Mouse (Mus musculus) neural tube, embryonic 12.5 days (tissue): ENCODE measurements around the gene P3h4. TPM values are rescaled to one million over a fixed set of nuclear protein-coding genes. Genes with fewer than 3 reads are reported as not detected.
A peak's percentile ranks its signal among the peaks of the same experiment; 100 is the strongest.

Source experiments
- ATAC-seq: fragments of 200-750 bp; cut with Nextera tagmentation; 2 replicates; pipeline ENCODE4 v1.8.0; 2017; ENCODE audit warnings: low read depth, mild to moderate bottlenecking, moderate TSS enrichment, moderate library complexity; ENCODE audit not compliant: low FRiP score
- H3K27ac ChIP-seq: fragments of 300-500 bp; sonication (generic); 2 replicates; pipeline ENCODE4 v1.5.1; 2016
- H3K27me3 ChIP-seq: fragments of 300-500 bp; sonication (generic); replicated peaks from 2 replicates; pipeline ENCODE4 v1.6.1; 2016; ENCODE audit warnings: mild to moderate bottlenecking
- H3K36me3 ChIP-seq: fragments of 300-500 bp; sonication (generic); 2 replicates; pipeline ENCODE4 v1.6.1; 2016; ENCODE audit warnings: mild to moderate bottlenecking
- H3K4me1 ChIP-seq: fragments of 300-500 bp; sonication (generic); 2 replicates; pipeline ENCODE4 v1.6.1; 2016
- H3K4me2 ChIP-seq: fragments of 300-500 bp; sonication (generic); replicated peaks from 2 replicates; pipeline ENCODE4 v1.6.1; 2016; ENCODE audit warnings: mild to moderate bottlenecking
- H3K4me3 ChIP-seq: fragments of 300-500 bp; sonication (generic); 2 replicates; pipeline ENCODE4 v1.5.1; 2016
- H3K9ac ChIP-seq: fragments of 300-500 bp; sonication (generic); 2 replicates; pipeline ENCODE4 v1.6.1; 2016; ENCODE audit warnings: mild to moderate bottlenecking
- H3K9me3 ChIP-seq: fragments of 300-500 bp; sonication (generic); 2 replicates; pipeline ENCODE4 v1.6.1; 2016; ENCODE audit warnings: mild to moderate bottlenecking
- WGBS: fragments of 180-500 bp; shearing (Covaris S2); methylation state at CpG from one replicate; pipeline ENCODE4 v1.1.7; 2016; 5-methylcytosine and 5-hydroxymethylcytosine counted together
- polyA plus RNA-seq: library from polyadenylated mRNA; unstranded; fragments of >200 nt; fragmentation: Nextera tagmentation; extraction: Ambion mirVana; gene quantifications from 2 replicates; pipeline ENCODE4 v1.2.1, GENCODE M21; 2016

P3h4 gene
- 25.6 and 26.7 TPM in 2 replicates for polyA plus RNA-seq

- peaks cover 17% of the 10 kb centered on the region for H3K4me1 ChIP-seq
- H3K4me2 ChIP-seq: peak within 1 kb of the TSS; percentile 75
- H3K9me3 ChIP-seq: no peaks in the 10 kb centered on the region
- peak within 1 kb of the TSS; percentile 50; the same call in 1 of the 2 replicates for H3K27ac ChIP-seq
- 2% methylated on average over 93 of the region's 93 CpGs for WGBS
- peak; percentile 90 for ATAC-seq
- H3K4me3 ChIP-seq: peak within 1 kb of the TSS; percentile 66
- H3K27me3 ChIP-seq: peaks cover 32% of the 10 kb centered on the region
- no peaks in the 10 kb centered on the region for H3K36me3 ChIP-seq
- H3K9ac ChIP-seq: peak within 1 kb of the TSS; percentile 71
Observed at GRCm38 (mm10) chr11:100414021-100414913, at the start of gene P3h4. Gene P3h4, minus strand, starts transcription at chr11:100414836.

- H3K27ac ChIP-seq: no peak overlapping the region
- 95% methylated on average over 10 of the region's 10 CpGs for WGBS
- H3K27me3 ChIP-seq: no peaks in the 10 kb centered on the region
- H3K9me3 ChIP-seq: no peaks in the 10 kb centered on the region
- no peak for ATAC-seq
- no peaks in the 10 kb centered on the region for H3K4me1 ChIP-seq
- H3K4me2 ChIP-seq: no peak overlapping the region
- H3K36me3 ChIP-seq: peaks cover 43% of the 10 kb centered on the region
- no peak overlapping the region for H3K4me3 ChIP-seq
- H3K9ac ChIP-seq: no peak overlapping the region
Observed at GRCm38 (mm10) chr11:100462699-100463098, 48.1 kb upstream of the P3h4 start.

GRCm38 (mm10) chr11:100457711-100458110, 43.1 kb upstream of the P3h4 start:
- no peak overlapping the region for H3K4me3 ChIP-seq
- no peak overlapping the region for H3K4me2 ChIP-seq
- no peaks in the 10 kb centered on the region for H3K27me3 ChIP-seq
- H3K9ac ChIP-seq: no peak overlapping the region
- peaks cover 42% of the 10 kb centered on the region for H3K36me3 ChIP-seq
- no peaks in the 10 kb centered on the region for H3K4me1 ChIP-seq
- ATAC-seq: no peak
- H3K27ac ChIP-seq: no peak overlapping the region
- 0 out of 2 replicates have a peak, but pooled peaks cover 4% of the 10 kb centered on the region for H3K9me3 ChIP-seq
- 94% methylated on average over 5 of the region's 5 CpGs for WGBS

- no peak overlapping the region for H3K4me3 ChIP-seq
- no peak overlapping the region for H3K27ac ChIP-seq
- no peak for ATAC-seq
- H3K9ac ChIP-seq: no peak overlapping the region
- peaks cover 40% of the 10 kb centered on the region for H3K36me3 ChIP-seq
- 90% methylated on average over 4 of the region's 4 CpGs for WGBS
- no peaks in the 10 kb centered on the region for H3K4me1 ChIP-seq
- no peak overlapping the region for H3K4me2 ChIP-seq
- H3K9me3 ChIP-seq: 0 out of 2 replicates have a peak, but pooled peaks cover 8% of the 10 kb centered on the region
- no peaks in the 10 kb centered on the region for H3K27me3 ChIP-seq
Observed at GRCm38 (mm10) chr11:100457247-100457646, 42.6 kb upstream of the P3h4 start.

GRCm38 (mm10) chr11:100442625-100443024, 28.0 kb upstream of the P3h4 start:
- 87% methylated on average over 6 of the region's 6 CpGs for WGBS

GRCm38 (mm10) chr11:100441797-100442196, 27.2 kb upstream of the P3h4 start, which contains the start of the genes Nt5c3b and Klhl10:
Gene Nt5c3b, minus strand, starts transcription at chr11:100441808.
Gene Klhl10, plus strand, starts transcription at chr11:100441917.
- Histone ChIP-seq H3K9me3 (no peaks in the 10 kb centered on the region), H3K36me3 (peaks cover 6% of the 10 kb centered on the region), H3K9ac (peak within 1 kb of the TSS; percentile 92), H3K27ac (no peak within 1 kb of the TSS), H3K4me2 (peak within 1 kb of the TSS; percentile 81), H3K27me3 (no peaks in the 10 kb centered on the region), H3K4me1 (peaks cover 12% of the 10 kb centered on the region), H3K4me3 (peak within 1 kb of the TSS; percentile 72)
- no peak for ATAC-seq
- 89% methylated on average over 8 of the region's 8 CpGs for WGBS

More at GRCm38 (mm10) chr11:100442625-100443024, 28.0 kb upstream of the P3h4 start:
- Histone ChIP-seq H3K4me1 (peaks cover 12% of the 10 kb centered on the region), H3K36me3 (peaks cover under 1% of the 10 kb centered on the region; the same call in 1 of the 2 replicates), H3K27me3 (no peaks in the 10 kb centered on the region), H3K4me3 (no peak overlapping the region), H3K4me2 (no peak overlapping the region), H3K9ac (no peak overlapping the region), H3K9me3 (no peaks in the 10 kb centered on the region), H3K27ac (no peak overlapping the region)
- no peak for ATAC-seq

- H3K4me1 ChIP-seq: peaks cover 12% of the 10 kb centered on the region
Observed at GRCm38 (mm10) chr11:100440691-100441522, 26.3 kb upstream of the P3h4 start.

GRCm38 (mm10) chr11:100437901-100438300, 23.3 kb upstream of the P3h4 start:
- no peak for ATAC-seq
- Histone ChIP-seq H3K27ac (no peak overlapping the region), H3K27me3 (no peaks in the 10 kb centered on the region), H3K9me3 (no peaks in the 10 kb centered on the region), H3K4me2 (no peak overlapping the region), H3K36me3 (peaks cover 24% of the 10 kb centered on the region), H3K9ac (no peak overlapping the region), H3K4me1 (peaks cover 12% of the 10 kb centered on the region), H3K4me3 (no peak overlapping the region)
- WGBS: 80% methylated on average over 1 of the region's 1 CpGs

More at GRCm38 (mm10) chr11:100440691-100441522, 26.3 kb upstream of the P3h4 start:
- WGBS: under 1% methylated on average over 52 of the region's 52 CpGs
- H3K4me2 ChIP-seq: peak overlapping the region; percentile 81
- H3K27ac ChIP-seq: no peak overlapping the region
- H3K27me3 ChIP-seq: no peaks in the 10 kb centered on the region
- no peaks in the 10 kb centered on the region for H3K9me3 ChIP-seq
- H3K4me3 ChIP-seq: peak overlapping the region; percentile 72
- peak overlapping the region; percentile 92 for H3K9ac ChIP-seq
- peaks cover 8% of the 10 kb centered on the region for H3K36me3 ChIP-seq
- peak; percentile 93 for ATAC-seq

- peaks cover 28% of the 10 kb centered on the region for H3K36me3 ChIP-seq
- no peak overlapping the region for H3K4me3 ChIP-seq
- ATAC-seq: no peak
- H3K9ac ChIP-seq: no peak overlapping the region
- H3K27me3 ChIP-seq: no peaks in the 10 kb centered on the region
- no peaks in the 10 kb centered on the region for H3K9me3 ChIP-seq
- peaks cover 5% of the 10 kb centered on the region for H3K4me1 ChIP-seq
- H3K27ac ChIP-seq: no peak overlapping the region
- no peak overlapping the region for H3K4me2 ChIP-seq
- 46% methylated on average over 9 of the region's 9 CpGs for WGBS
Observed at GRCm38 (mm10) chr11:100435678-100436246, 21.1 kb upstream of the P3h4 start.

GRCm38 (mm10) chr11:100432002-100432401, 17.4 kb upstream of the P3h4 start:
- H3K9ac ChIP-seq: no peak overlapping the region
- no peaks in the 10 kb centered on the region for H3K4me1 ChIP-seq
- ATAC-seq: no peak
- no peak overlapping the region for H3K4me2 ChIP-seq
- WGBS: 96% methylated on average over 5 of the region's 5 CpGs
- H3K4me3 ChIP-seq: no peak overlapping the region
- peaks cover 36% of the 10 kb centered on the region for H3K36me3 ChIP-seq
- no peak overlapping the region for H3K27ac ChIP-seq
- H3K9me3 ChIP-seq: no peaks in the 10 kb centered on the region
- H3K27me3 ChIP-seq: no peaks in the 10 kb centered on the region

GRCm38 (mm10) chr11:100430052-100430451, 15.4 kb upstream of the P3h4 start:
- Histone ChIP-seq H3K27ac (no peak overlapping the region), H3K4me3 (no peak overlapping the region), H3K9ac (no peak overlapping the region), H3K27me3 (no peaks in the 10 kb centered on the region), H3K4me2 (no peak overlapping the region), H3K9me3 (no peaks in the 10 kb centered on the region), H3K36me3 (peaks cover 27% of the 10 kb centered on the region), H3K4me1 (no peaks in the 10 kb centered on the region)
- ATAC-seq: no peak
- 88% methylated on average over 7 of the region's 7 CpGs for WGBS
